Mouse (Mus musculus): Measurements from ENCODE around the gene Socs4.
"Not testable (repeated sequence)": the region's sequence is repeated elsewhere in the genome, so short reads cannot be mapped to it uniquely, and the experiment has no call there.

Gene Socs4

GRCm38 (mm10) chr14:47309061-47309460, 32.3 kb downstream of the Socs4 start:
- ChIA-PET CTCF (interaction anchor here in 1 of 4 experiments (0.8 kb wide), 1 partner anchor 11 kb away, joined by 3 read pairs; the partner anchor contains the start of gene Mapk1ip1l), POLR2A (interaction anchor here in 2 of 4 experiments (0.7 to 12.7 kb wide), 6 partner anchors 9 to 45 kb away, joined by 3 to 125 read pairs (median 5); partner anchors contain the start of gene Mapk1ip1l (in 2 of the 2))

- CTCF ChIA-PET, result no interaction called here
- POLR2A ChIA-PET, result interaction anchor here in 3 of 4 experiments (0.9 to 12.7 kb wide), 5 partner anchors 8 to 44 kb away, joined by 3 to 125 read pairs (median 4); partner anchors contain the start of genes Mapk1ip1l (in 1 of the 3), Socs4 (in 1 of the 3) and Wdhd1 (in 1 of the 3)
Observed at GRCm38 (mm10) chr14:47310342-47311181, 33.8 kb downstream of the Socs4 start.

- ChIA-PET CTCF (interaction anchor here in 1 of 4 experiments (0.6 kb wide), 1 partner anchor 250 kb away, joined by 5 read pairs; no protein-coding TSS in a partner anchor), POLR2A (interaction anchor here in 3 of 4 experiments (0.6 to 3.4 kb wide), 14 partner anchors 10 to 249 kb away, joined by 3 to 25 read pairs (median 4); partner anchors contain the start of genes Lgals3 (in 1 of the 3) and Mapk1ip1l (in 1 of the 3))
Observed at GRCm38 (mm10) chr14:47319362-47319761, 42.6 kb downstream of the Socs4 start.

- CTCF ChIA-PET, result not testable (repeated sequence)
- POLR2A ChIA-PET, result interaction anchor here in 2 of 4 experiments (0.6 to 0.7 kb wide), 2 partner anchors 66 to 1805 kb away, joined by 3 to 4 read pairs; no protein-coding TSS in a partner anchor
Observed at GRCm38 (mm10) chr14:47321581-47321980, 44.9 kb downstream of the Socs4 start.

GRCm38 (mm10) chr14:47325965-47326761, 49.4 kb downstream of the Socs4 start:
- POLR2A ChIA-PET, result interaction anchor here in 2 of 4 experiments (0.7 to 3.2 kb wide), 12 partner anchors 11 to 99 kb away, joined by 3 to 11 read pairs (median 4); partner anchors contain the start of genes Dlgap5 (in 1 of the 2), Socs4 (in 1 of the 2) and Wdhd1 (in 1 of the 2)
- CTCF ChIA-PET, result interaction anchor here in 2 of 4 experiments (1.0 to 2.2 kb wide), 4 partner anchors 28 to 208 kb away, joined by 3 to 6 read pairs (median 4); no protein-coding TSS in a partner anchor

- CTCF ChIA-PET, result interaction anchor here in 3 of 4 experiments (0.7 to 2.4 kb wide), 5 partner anchors 15 to 69 kb away, joined by 3 to 8 read pairs (median 4); no protein-coding TSS in a partner anchor
- POLR2A ChIA-PET, result interaction anchor here in 3 of 4 experiments (0.7 to 4.6 kb wide), 25 partner anchors 9 to 241 kb away, joined by 3 to 21 read pairs (median 5); partner anchors contain the start of genes Mapk1ip1l (in 2 of the 3), Dlgap5 (in 1 of the 3) and Lgals3 (in 1 of the 3)
Observed at GRCm38 (mm10) chr14:47327347-47327746, 50.6 kb downstream of the Socs4 start.

- CTCF ChIA-PET, result interaction anchor here in 3 of 4 experiments (0.8 to 2.9 kb wide), 3 partner anchors 10 to 64 kb away, joined by 3 to 12 read pairs (median 3); no protein-coding TSS in a partner anchor
- POLR2A ChIA-PET, result interaction anchor here in 3 of 4 experiments (0.6 to 5.9 kb wide), 19 partner anchors 17 to 216 kb away, joined by 3 to 35 read pairs (median 5); partner anchors contain the start of genes Lgals3 (in 1 of the 3), Mapk1ip1l (in 1 of the 3), Socs4 (in 1 of the 3) and Wdhd1 (in 1 of the 3)
Observed at GRCm38 (mm10) chr14:47331920-47332319, 55.2 kb downstream of the Socs4 start.

GRCm38 (mm10) chr14:47334819-47335218, 58.1 kb downstream of the Socs4 start:
- CTCF ChIA-PET, result interaction anchor here (0.6 to 3.8 kb wide), 18 partner anchors 12 to 203 kb away, joined by 3 to 23 read pairs (median 4); partner anchors contain the start of gene Lgals3 (in 2 of the 4)
- POLR2A ChIA-PET, result interaction anchor here in 2 of 4 experiments (0.6 to 4.9 kb wide), 15 partner anchors 12 to 199 kb away, joined by 3 to 49 read pairs (median 4); partner anchors contain the start of genes Lgals3 (in 1 of the 2), Socs4 (in 1 of the 2) and Wdhd1 (in 1 of the 2)

GRCm38 (mm10) chr14:47335300-47335699, 58.6 kb downstream of the Socs4 start:
- CTCF ChIA-PET, result interaction anchor here (0.6 to 3.8 kb wide), 19 partner anchors 11 to 1786 kb away, joined by 3 to 23 read pairs (median 4); partner anchors contain the start of gene Lgals3 (in 2 of the 4)

GRCm38 (mm10) chr14:47340231-47340925, 63.6 kb downstream of the Socs4 start:
- POLR2A ChIA-PET, result interaction anchor here in 2 of 4 experiments (0.5 to 5.1 kb wide), 13 partner anchors 8 to 112 kb away, joined by 3 to 35 read pairs (median 3); partner anchors contain the start of genes Mapk1ip1l (in 1 of the 2) and Socs4 (in 1 of the 2)
- CTCF ChIA-PET, result interaction anchor here in 2 of 4 experiments (1.3 to 2.2 kb wide), 4 partner anchors 9 to 132 kb away, joined by 3 to 9 read pairs (median 5); no protein-coding TSS in a partner anchor

More at GRCm38 (mm10) chr14:47335300-47335699, 58.6 kb downstream of the Socs4 start:
- POLR2A ChIA-PET, result interaction anchor here in 2 of 4 experiments (0.6 to 4.9 kb wide), 15 partner anchors 11 to 199 kb away, joined by 3 to 49 read pairs (median 4); partner anchors contain the start of genes Lgals3 (in 1 of the 2), Socs4 (in 1 of the 2) and Wdhd1 (in 1 of the 2)

GRCm38 (mm10) chr14:47341811-47342291, 65.1 kb downstream of the Socs4 start:
- CTCF ChIA-PET, result interaction anchor here in 3 of 4 experiments (0.5 to 2.2 kb wide), 7 partner anchors 10 to 815 kb away, joined by 3 to 5 read pairs (median 4); no protein-coding TSS in a partner anchor
- POLR2A ChIA-PET, result interaction anchor here in 3 of 4 experiments (0.6 to 5.1 kb wide), 18 partner anchors 9 to 131 kb away, joined by 3 to 35 read pairs (median 4); partner anchors contain the start of genes Lgals3 (in 1 of the 3) and Mapk1ip1l (in 1 of the 3)

All from embryonic stem cell, embryonic (primary cell).